Mouse (Mus musculus) thymus, adult 2 months (tissue): ENCODE data around the gene Igsf9.

Source experiments
- CTCF ChIP-seq: fragments of 200-500 bp; IDR thresholded peaks from 2 replicates; pipeline ENCODE4 v1.5.1; 2012; ENCODE audit warnings: mild to moderate bottlenecking, control low read depth, low read length, moderate library complexity, borderline replicate concordance; ENCODE audit not compliant: control insufficient read depth, poor library complexity, insufficient read depth; ENCODE audit errors: extremely low read depth
- POLR2A ChIP-seq: fragments of 200-500 bp; IDR thresholded peaks from 2 replicates; pipeline ENCODE4 v1.6.1; 2012; ENCODE audit warnings: mild to moderate bottlenecking, low read length, control low read depth, moderate library complexity; ENCODE audit not compliant: control insufficient read depth, poor library complexity, insufficient read depth; ENCODE audit errors: extremely low read depth

DNA sequence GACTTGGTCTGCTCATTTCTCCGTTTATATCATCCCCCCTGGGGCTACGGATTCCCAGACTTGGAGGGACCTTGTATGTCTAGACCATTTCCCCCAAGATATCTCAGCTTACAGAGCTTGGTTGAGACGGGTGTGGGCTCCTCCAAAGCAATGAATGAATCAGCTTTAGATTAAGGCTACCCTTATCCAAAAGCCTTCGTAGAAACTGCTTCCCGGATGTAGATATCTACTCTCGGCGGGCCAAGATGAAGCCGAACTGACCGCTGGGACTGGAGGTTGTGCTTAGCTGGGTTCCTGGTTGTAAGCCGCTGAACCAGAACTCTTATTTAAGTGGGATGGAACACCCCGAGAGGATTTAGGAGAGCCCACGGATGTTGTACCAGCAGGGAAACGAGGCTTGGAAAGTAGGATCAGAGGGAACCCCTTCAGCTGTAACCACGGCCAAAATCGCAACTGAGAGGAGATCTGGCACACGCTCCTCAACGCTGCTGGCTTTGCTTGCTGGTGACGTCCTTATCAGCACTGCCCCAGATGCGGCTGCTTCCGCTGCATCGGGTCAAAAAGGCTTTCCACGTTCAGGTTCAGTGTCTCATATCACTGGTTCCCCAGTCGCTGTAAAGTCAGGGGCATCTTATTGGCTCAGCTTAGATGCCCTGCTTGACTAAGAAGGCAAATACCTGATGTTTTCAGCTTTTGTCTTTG, 44.9 kb downstream of the Igsf9 start:
- TF ChIP-seq POLR2A (no peak), CTCF (no peak)
